Mouse (Mus musculus): ENCODE data around the gene Arhgap45. TPM values are rescaled to one million over a fixed set of nuclear protein-coding genes. Genes with fewer than 3 reads are reported as not detected.

Arhgap45 gene
- polyA plus RNA-seq, 1 experiment: 3.1 TPM

DNA sequence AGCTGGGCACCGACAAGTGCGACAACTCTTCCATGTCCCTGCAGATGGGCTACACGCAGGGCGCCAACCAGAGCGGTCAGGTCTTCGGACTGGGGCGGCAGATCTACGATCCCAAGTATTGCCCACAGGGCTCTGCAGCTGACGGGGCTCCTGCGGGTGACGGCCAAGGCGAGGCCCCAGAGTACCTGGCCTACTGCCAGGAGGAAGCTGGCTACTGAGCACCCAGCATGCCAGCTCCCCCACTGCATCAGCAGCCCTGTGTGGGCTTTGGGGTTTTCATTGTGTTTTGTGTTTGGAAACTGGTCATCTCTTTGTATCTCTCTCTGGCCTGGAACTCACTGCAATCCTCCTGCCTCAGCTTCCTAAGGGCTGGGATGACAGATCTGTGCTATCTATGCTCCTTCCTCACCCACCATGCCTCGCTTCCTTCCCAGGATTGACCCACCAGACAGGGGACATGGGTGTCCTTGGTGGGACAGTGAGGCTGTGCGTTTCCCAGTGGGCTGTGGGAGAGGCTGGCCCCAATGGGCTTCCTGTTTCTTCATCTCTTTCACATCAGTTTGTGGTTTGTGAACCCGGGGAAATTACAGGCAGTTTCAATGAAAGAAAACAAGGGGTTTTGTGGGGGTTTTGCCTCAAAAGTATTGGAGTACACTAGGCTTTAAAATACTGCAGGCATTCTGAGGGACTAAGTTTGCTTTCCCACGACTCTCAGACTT lies 21.9 kb upstream of the Arhgap45 start:
- H3K4me3 ChIP-seq (ENCODE audit: insufficient read depth, low read length): no peak overlapping the region
- TF ChIP-seq POLR2A (IDR thresholded peaks at IDR 0.05; ENCODE audit: low read depth, low read length) (no peak), CTCF (IDR thresholded peaks at IDR 0.05; ENCODE audit: borderline replicate concordance, insufficient read depth, low read length) (no peak)
- H3K4me1 ChIP-seq (ENCODE audit: control insufficient read depth, insufficient read depth, low read length): no peaks in the 10 kb centered on the region
- no peak overlapping the region for H3K27ac ChIP-seq (ENCODE audit: insufficient read depth, low read length)

- Histone ChIP-seq H3K27ac (ENCODE audit: insufficient read depth, low read length) (no peak overlapping the region), H3K4me1 (ENCODE audit: control insufficient read depth, insufficient read depth, low read length) (no peaks in the 10 kb centered on the region), H3K4me3 (ENCODE audit: insufficient read depth, low read length) (no peak overlapping the region)
- TF ChIP-seq CTCF (IDR thresholded peaks at IDR 0.05; ENCODE audit: borderline replicate concordance, insufficient read depth, low read length): no peak
- TF ChIP-seq POLR2A (IDR thresholded peaks at IDR 0.05; ENCODE audit: low read depth, low read length): no peak; the same call in 1 of the 2 replicates
These were observed 20.8 kb upstream of the Arhgap45 start for GRCm38 (mm10) chr10:79995636-79996035.

DNA sequence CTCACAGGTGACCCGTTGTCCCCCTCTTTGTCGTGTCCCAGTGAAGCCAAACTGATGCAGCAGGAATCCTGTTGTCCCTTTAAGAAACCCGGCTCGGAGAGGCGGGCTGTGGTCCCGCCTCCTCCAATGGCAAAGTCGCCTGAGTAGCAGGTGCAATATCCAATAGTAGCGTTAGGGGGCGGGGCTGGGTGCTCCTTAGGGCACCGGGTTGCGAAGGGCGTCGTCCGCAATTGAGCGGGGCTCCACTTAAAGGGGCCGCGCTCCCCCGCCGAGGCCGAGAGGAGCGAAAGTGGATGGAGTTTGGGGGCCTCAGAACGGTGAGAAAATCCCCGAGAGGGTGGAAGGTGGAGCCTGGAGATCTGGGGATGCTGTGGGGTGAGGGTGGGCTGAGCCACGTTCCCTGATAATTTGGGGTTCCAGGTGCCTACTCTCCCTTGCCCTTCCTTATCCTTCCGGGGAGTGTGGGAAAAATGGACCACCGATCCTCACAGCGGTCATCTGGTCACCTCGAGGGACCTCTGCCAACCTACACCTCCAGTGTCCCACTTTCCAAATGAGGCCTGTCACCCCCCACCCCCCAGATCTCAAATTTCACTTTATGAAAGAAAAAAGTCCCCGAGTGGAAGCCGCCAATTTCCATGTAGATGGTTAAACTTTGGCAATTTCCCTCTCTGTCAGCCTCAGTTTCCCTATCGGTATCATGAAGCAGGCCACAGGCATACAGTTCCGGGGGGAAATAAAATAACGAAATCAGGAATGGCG lies 20.0 kb upstream of the Arhgap45 start, which contains the start of gene Abca7:
Gene Abca7, plus strand, starts transcription at position 223 of the 762 bp plus-strand sequence.
- TF ChIP-seq CTCF (IDR thresholded peaks at IDR 0.05; ENCODE audit: borderline replicate concordance, insufficient read depth, low read length): no peak
- peak; percentile 64 for TF ChIP-seq POLR2A (IDR thresholded peaks at IDR 0.05; ENCODE audit: low read depth, low read length)
- H3K4me3 ChIP-seq (ENCODE audit: insufficient read depth, low read length): peak within 1 kb of the TSS; percentile 59
- no peaks in the 10 kb centered on the region for H3K4me1 ChIP-seq (ENCODE audit: control insufficient read depth, insufficient read depth, low read length)
- H3K27ac ChIP-seq (ENCODE audit: insufficient read depth, low read length): peak within 1 kb of the TSS; percentile 42

DNA sequence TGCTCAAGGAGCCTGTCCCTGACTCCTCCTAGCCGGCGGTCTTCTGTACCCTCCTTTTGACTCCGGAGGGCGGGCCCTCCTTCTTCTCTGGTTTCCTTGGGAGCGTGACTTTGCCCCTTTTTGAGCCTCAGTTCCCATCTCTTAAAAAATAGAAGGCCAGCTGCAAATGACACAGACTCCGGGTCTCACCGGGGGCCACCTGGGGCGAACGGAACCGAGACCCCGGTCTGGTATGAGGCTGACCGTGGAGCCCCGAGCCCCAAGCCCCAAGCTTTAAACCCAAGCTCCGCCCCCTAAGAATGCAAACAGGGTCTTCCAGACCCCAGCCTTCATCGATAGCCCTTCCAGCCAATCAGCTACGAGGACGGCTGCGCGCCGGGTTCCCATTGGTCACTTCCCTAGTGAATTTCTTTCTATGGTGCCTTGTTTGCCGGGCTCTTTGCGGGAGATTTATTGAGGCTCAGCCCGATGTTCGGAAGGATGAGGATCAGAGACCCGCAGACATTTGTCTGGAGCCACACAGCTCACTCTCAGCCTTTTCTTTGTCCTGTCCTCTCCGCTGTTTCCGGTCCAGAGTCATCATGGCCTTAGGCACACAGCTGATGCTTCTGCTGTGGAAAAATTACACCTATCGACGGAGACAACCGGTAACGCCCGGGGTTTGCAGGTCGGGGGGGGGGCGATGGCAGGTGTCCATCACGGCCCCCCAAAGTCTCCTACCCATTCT lies 19.3 kb upstream of the Arhgap45 start:
- Histone ChIP-seq H3K27ac (ENCODE audit: insufficient read depth, low read length) (peak overlapping the region; percentile 42; the same call in 1 of the 2 replicates), H3K4me1 (ENCODE audit: control insufficient read depth, insufficient read depth, low read length) (no peaks in the 10 kb centered on the region), H3K4me3 (ENCODE audit: insufficient read depth, low read length) (peak overlapping the region; percentile 59)
- TF ChIP-seq CTCF (IDR thresholded peaks at IDR 0.05; ENCODE audit: borderline replicate concordance, insufficient read depth, low read length) (no peak), POLR2A (IDR thresholded peaks at IDR 0.05; ENCODE audit: low read depth, low read length) (no peak)

DNA sequence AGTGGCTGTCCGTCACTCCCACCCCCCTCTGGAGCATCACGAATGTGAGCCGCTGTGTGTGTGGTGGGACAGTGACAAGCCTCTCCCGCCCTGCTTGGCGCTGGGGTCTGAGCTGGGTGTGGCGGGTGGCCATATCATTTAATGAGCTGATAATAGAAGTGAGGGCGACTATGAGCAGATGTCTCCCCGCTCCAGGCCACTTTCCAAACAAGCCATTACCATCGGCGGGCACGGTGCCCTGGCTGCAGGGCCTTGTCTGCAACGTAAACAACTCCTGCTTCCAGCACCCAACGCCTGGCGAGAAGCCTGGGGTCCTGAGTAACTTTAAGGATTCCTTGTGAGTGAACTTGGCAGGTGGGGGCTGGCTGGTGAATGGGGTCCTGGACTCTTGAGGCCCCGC lies 18.6 kb upstream of the Arhgap45 start:
- Histone ChIP-seq H3K4me1 (ENCODE audit: control insufficient read depth, insufficient read depth, low read length) (no peaks in the 10 kb centered on the region), H3K4me3 (ENCODE audit: insufficient read depth, low read length) (peak overlapping the region; percentile 59), H3K27ac (ENCODE audit: insufficient read depth, low read length) (no peak overlapping the region)
- no peak for TF ChIP-seq CTCF (IDR thresholded peaks at IDR 0.05; ENCODE audit: borderline replicate concordance, insufficient read depth, low read length)
- no peak for TF ChIP-seq POLR2A (IDR thresholded peaks at IDR 0.05; ENCODE audit: low read depth, low read length)

DNA sequence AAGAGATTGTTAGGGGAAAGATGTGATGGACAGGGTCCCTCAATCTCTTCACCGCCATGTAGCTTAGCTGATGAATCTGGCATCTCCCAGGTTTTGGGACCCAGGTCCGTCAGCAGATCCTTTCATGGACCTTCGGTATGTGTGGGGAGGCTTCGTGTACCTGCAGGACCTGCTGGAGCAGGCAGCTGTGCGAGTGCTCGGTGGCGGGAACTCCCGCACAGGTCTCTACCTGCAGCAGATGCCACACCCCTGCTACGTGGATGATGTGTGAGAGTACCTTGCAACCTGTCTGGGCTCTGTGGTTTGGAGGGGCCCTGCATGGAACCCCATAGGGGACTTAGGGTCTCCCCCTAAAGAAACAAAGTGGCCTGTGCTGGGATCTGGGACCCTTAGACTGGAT lies 14.5 kb upstream of the Arhgap45 start:
- H3K27ac ChIP-seq (ENCODE audit: insufficient read depth, low read length): no peak overlapping the region
- no peak overlapping the region for H3K4me3 ChIP-seq (ENCODE audit: insufficient read depth, low read length)
- no peaks in the 10 kb centered on the region for H3K4me1 ChIP-seq (ENCODE audit: control insufficient read depth, insufficient read depth, low read length)
- TF ChIP-seq POLR2A (IDR thresholded peaks at IDR 0.05; ENCODE audit: low read depth, low read length) (no peak), CTCF (IDR thresholded peaks at IDR 0.05; ENCODE audit: borderline replicate concordance, insufficient read depth, low read length) (no peak)

DNA sequence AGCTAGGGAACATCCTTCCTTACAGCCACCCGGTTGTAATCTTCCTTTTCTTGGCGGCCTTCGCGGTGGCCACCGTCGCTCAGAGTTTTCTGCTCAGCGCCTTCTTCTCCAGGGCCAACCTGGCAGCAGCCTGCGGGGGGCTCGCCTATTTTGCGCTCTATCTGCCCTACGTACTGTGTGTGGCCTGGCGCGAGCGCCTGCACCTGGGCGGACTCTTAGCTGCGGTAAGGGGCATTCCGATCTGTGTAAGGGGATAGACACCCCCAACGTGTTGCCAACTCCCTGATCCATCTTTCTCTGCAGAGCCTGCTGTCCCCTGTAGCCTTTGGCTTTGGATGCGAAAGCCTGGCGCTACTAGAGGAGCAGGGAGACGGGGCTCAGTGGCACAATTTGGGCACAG lies 13.6 kb upstream of the Arhgap45 start:
- H3K4me3 ChIP-seq (ENCODE audit: insufficient read depth, low read length): no peak overlapping the region
- no peak for TF ChIP-seq POLR2A (IDR thresholded peaks at IDR 0.05; ENCODE audit: low read depth, low read length)
- TF ChIP-seq CTCF (IDR thresholded peaks at IDR 0.05; ENCODE audit: borderline replicate concordance, insufficient read depth, low read length): no peak
- H3K27ac ChIP-seq (ENCODE audit: insufficient read depth, low read length): no peak overlapping the region
- no peaks in the 10 kb centered on the region for H3K4me1 ChIP-seq (ENCODE audit: control insufficient read depth, insufficient read depth, low read length)

GRCm38 (mm10) chr10:80003374-80004232 lies 12.8 kb upstream of the Arhgap45 start:
- Histone ChIP-seq H3K4me1 (ENCODE audit: control insufficient read depth, insufficient read depth, low read length) (no peaks in the 10 kb centered on the region), H3K27ac (ENCODE audit: insufficient read depth, low read length) (no peak overlapping the region), H3K4me3 (ENCODE audit: insufficient read depth, low read length) (no peak overlapping the region)
- TF ChIP-seq CTCF (IDR thresholded peaks at IDR 0.05; ENCODE audit: borderline replicate concordance, insufficient read depth, low read length) (no peak), POLR2A (IDR thresholded peaks at IDR 0.05; ENCODE audit: low read depth, low read length) (no peak)

- H3K4me1 ChIP-seq (ENCODE audit: control insufficient read depth, insufficient read depth, low read length): no peaks in the 10 kb centered on the region
- no peak overlapping the region for H3K27ac ChIP-seq (ENCODE audit: insufficient read depth, low read length)
- H3K4me3 ChIP-seq (ENCODE audit: insufficient read depth, low read length): no peak overlapping the region
- no peak for TF ChIP-seq POLR2A (IDR thresholded peaks at IDR 0.05; ENCODE audit: low read depth, low read length)
- TF ChIP-seq CTCF (IDR thresholded peaks at IDR 0.05; ENCODE audit: borderline replicate concordance, insufficient read depth, low read length): no peak
These were observed 12.2 kb upstream of the Arhgap45 start for GRCm38 (mm10) chr10:80004233-80004705.

All from embryonic fibroblast, embryonic 13.5 days (primary cell).